Mouse (Mus musculus): Measurements from ENCODE around the gene Sema4d.

- no peak for TF ChIP-seq TAL1 (IDR thresholded peaks at IDR 0.05; ENCODE audit: low read length)
- no peak for TF ChIP-seq GATA1 (IDR thresholded peaks at IDR 0.05; ENCODE audit: low read length)
Measured at GRCm38 (mm10) chr13:51759256-51759987, 34.1 kb downstream of the Sema4d start.
